Mouse (Mus musculus) CH12.LX (cell line): Measurements from ENCODE around the gene Hspbp1.

Experiments used
- CTCF ChIP-seq, 2 experiments: IDR thresholded peaks in 1 of 2; conservative IDR thresholded peaks in 1 of 2; 2 replicates each; pipeline ENCODE4 v1.5.1; 2011 to 2012; ENCODE audit warnings: low read depth in 2 of 2, low read length in 2 of 2, improper control_type of control experiment in 1 of 2, inconsistent platforms in 1 of 2, mild to moderate bottlenecking in 1 of 2, moderate library complexity in 1 of 2
- ETS1 ChIP-seq: conservative IDR thresholded peaks from 2 replicates; pipeline ENCODE4 v1.6.1; 2012; ENCODE audit warnings: low read depth, mild to moderate bottlenecking, inconsistent platforms, low read length, improper control_type of control experiment, moderate library complexity
- JUND ChIP-seq: conservative IDR thresholded peaks from 2 replicates; pipeline ENCODE4 v1.6.1; 2011; ENCODE audit warnings: low read depth, low read length, improper control_type of control experiment
- POLR2AphosphoS2 ChIP-seq: IDR thresholded peaks from 2 replicates; pipeline ENCODE4 v1.6.1; 2011; ENCODE audit warnings: low read depth, low read length, improper control_type of control experiment

GRCm38 (mm10) chr7:4619979-4620378 is 64.9 kb downstream of the Hspbp1 start:
- TF ChIP-seq JUND, result no peak
- no peak for TF ChIP-seq CTCF (conservative IDR thresholded peaks at IDR 0.05 in 1 of 2, IDR thresholded peaks at IDR 0.05 in 1 of 2; ENCODE audit: low read depth in 2 of 2, low read length in 2 of 2)
- no peak for TF ChIP-seq POLR2AphosphoS2
- no peak for TF ChIP-seq ETS1
